Mouse (Mus musculus): Measurements from ENCODE around the gene Gm4744.
"Not testable (repeated sequence)": the region's sequence is repeated elsewhere in the genome, so short reads cannot be mapped to it uniquely, and the experiment has no call there.

Gene Gm4744

DNA sequence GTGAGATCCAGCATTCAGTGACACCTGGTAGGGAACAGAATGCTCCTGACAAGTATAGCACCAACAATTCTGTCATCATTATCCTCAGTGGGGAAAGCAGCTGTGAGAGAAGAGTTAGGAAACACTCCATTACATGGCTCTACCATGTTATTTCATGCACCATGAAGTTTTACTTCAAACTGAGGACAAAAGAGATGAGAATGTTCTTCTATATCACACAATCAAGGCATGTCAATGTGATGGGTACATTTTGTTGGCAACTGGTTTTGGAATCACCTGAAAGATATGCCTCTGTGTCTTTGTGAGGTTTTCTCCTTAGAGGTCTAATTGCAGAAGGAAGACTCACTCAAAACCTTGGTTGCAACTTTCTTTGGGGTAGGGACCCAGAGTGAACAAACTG is at the start of gene Gm4744:
Gene Gm4744 (minus strand): TSS at position 101 of the 400 bp plus-strand sequence.
- in situ Hi-C loops (cut with MboI, MseI) = no loop called here

DNA sequence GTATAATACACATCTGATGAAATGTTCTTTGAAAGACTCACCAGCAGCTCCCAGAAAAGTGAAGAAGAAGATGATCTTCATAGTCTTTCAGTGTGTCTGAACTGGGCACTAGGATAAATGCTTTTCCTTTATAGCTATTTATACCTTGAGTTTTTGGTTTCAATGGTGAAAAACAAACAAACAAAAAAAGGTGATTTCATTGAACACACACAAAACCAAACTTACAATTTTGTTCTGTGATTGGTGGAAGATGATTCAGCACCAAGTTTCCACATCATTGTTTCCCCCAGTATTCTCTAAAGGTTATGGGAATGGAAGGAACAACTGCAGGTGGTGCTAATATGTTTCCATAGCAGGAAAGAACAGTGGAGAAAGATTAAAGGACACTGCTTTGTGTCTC is 47.7 kb upstream of the Gm4744 start, which contains the start of gene Gm2663:
Gene Gm2663 (minus strand): TSS at position 101 of the 400 bp plus-strand sequence.
- in situ Hi-C loops (cut with MboI, MseI) = not testable (repeated sequence)

DNA sequence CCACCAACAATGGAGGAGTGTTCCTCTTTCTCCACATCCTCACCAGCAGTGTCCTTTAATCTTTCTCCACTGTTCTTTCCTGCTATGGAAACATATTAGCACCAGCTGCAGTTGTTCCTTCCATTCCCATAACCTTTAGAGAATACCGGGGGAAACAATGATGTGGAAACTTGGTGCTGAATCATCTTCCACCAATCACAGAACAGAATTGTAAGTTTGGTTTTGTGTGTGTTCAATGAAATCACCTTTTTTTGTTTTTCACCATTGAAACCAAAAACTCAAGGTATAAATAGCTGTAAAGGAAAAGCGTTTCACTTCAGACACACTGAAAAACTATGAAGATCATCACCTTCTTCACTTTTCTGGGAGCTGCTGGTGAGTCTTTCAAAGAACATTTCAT is 12.8 kb upstream of the Gm4744 start, which contains the start of gene 1810009J06Rik:
Gene 1810009J06Rik (plus strand): TSS at position 301 of the 400 bp plus-strand sequence.
- in situ Hi-C loops (cut with MboI, MseI) = loop anchor here in 1 of 2 experiments (5.0 kb wide), 1 partner anchor 48 kb away; no protein-coding TSS in a partner anchor

DNA sequence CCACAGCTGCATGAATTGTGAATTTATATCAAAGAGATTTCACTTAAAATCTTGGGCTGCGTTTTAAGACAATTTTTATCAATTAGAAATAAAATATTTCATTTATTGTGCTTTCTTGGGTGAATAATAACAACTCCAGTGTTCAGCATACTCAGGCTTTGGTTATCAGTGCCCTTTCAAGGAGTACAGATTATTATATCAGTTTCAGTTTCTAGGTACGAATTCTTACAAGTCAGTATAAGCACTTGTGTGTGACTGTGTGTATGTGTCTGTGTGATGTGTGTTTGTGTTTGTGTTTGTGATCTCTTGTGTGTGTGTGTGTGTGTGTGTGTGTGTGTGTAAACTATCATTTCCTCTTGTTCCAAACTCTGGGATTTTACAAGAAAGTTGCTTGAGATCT is 2.0 kb upstream of the Gm4744 start:
- in situ Hi-C loops (cut with MboI, MseI) = no loop called here

DNA sequence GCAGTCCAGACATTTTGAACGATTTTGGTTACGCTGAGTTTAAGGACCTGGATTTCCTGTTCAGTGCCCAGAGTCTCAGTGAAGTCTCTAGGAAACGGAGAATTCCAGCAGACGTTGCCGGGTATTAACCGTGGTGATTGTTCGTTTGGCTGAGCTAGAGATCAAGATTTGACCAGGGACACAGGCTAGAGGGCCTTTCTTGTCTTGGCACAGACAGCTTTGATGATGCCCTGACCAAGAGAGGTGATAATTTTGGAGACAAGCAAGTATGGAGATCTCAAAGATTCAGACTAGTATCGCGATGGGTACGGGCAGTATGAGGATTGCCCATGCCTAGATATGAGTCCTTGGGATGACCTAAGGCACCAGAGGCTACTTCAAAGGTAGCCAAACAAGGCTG is 11.2 kb downstream of the Gm4744 start, which contains the start of gene 1700074P13Rik:
Gene 1700074P13Rik (minus strand): TSS at position 101 of the 400 bp plus-strand sequence.
- in situ Hi-C loops (cut with MboI, MseI) = no loop called here

DNA sequence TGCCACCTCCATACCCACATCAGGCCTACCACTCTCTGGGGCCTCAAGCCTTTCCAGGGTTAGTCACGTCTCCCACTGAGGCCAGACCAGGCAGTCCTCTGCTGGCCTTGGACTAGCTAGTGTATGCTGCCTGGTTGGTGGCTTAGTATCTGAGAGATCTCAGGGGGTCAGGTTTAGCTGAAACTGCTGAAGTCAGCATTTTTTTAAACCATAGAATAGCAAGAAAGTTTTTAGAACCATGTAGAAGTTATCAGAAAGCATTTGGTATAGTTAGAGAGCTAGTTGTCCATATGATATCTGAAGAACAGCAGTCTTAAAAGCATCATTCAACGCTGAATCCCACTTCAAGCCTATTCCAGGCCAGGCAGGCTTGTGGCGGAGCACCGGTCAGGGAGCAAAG is 31.7 kb downstream of the Gm4744 start:
- in situ Hi-C loops (cut with MboI, MseI) = no loop called here

DNA sequence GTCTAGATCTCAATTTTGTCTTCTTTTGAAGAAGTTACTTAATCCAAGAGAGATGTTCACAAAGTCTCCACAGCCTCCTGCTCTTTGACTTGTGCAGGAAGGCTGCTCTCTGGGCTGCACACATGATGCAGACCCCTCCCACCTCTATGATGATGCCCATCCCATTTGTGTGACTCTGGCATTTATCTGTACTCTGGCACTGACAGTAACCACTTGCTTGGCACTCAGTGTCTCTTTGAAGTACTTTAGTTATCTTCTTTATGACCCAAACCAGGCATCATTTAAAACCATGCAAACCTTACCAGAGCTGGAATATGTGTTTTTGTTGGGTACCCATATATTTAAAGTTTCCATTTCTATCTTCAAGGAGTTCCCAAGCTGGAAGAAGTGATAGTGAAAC is 51.4 kb downstream of the Gm4744 start, which contains the start of gene Prss58:
Gene Prss58 (minus strand): TSS at position 101 of the 400 bp plus-strand sequence.
- in situ Hi-C loops (cut with MboI, MseI) = loop anchor here in 1 of 2 experiments (5.0 kb wide), 1 partner anchor 137 kb away; the partner anchor contains the start of gene 2210010C04Rik

Measured in T-helper 17 cell (primary cell).